Mouse (Mus musculus): ENCODE measurements around the gene Kif6. TPM values are rescaled to one million over a fixed set of nuclear protein-coding genes. Genes with fewer than 3 reads are reported as not detected.

Gene Kif6
- polyA plus RNA-seq, 2 experiments: 1.1 TPM

- TF ChIP-seq POLR2A (IDR thresholded peaks at IDR 0.05; ENCODE audit: borderline replicate concordance, extremely low read depth, insufficient read depth, insufficient read length): no peak
- H3K36me3 ChIP-seq (ENCODE audit: control insufficient read depth, insufficient read depth, low read length): no peaks in the 10 kb centered on the region
- WGBS: 85% methylated on average over 6 of the region's 6 CpGs
- no peaks in the 10 kb centered on the region for H3K9me3 ChIP-seq (ENCODE audit: control insufficient read depth, low read length)
- DNase-seq (ENCODE audit: low spot score) (no peak), ATAC-seq (ENCODE audit: low FRiP score, low read depth) (no peak)
- no peak overlapping the region for H3K9ac ChIP-seq (ENCODE audit: low read depth, low read length, severe bottlenecking)
- H3K4me3 ChIP-seq (replicated peaks; ENCODE audit: low read length): no peak overlapping the region
- no peaks in the 10 kb centered on the region for H3K27me3 ChIP-seq (ENCODE audit: control insufficient read depth, insufficient read depth, low read length)
- H3K27ac ChIP-seq (replicated peaks; ENCODE audit: low read depth, low read length): no peak overlapping the region
- 0 out of 2 replicates have a peak, but pooled peaks cover under 1% of the 10 kb centered on the region for H3K4me1 ChIP-seq (ENCODE audit: control insufficient read depth, insufficient read depth, low read length)
- no peak overlapping the region for H3K4me2 ChIP-seq (replicated peaks; ENCODE audit: low read depth, low read length, severe bottlenecking)
Measured at GRCm38 (mm10) chr17:49894471-49894870, 279.5 kb downstream of the Kif6 start.

DNA sequence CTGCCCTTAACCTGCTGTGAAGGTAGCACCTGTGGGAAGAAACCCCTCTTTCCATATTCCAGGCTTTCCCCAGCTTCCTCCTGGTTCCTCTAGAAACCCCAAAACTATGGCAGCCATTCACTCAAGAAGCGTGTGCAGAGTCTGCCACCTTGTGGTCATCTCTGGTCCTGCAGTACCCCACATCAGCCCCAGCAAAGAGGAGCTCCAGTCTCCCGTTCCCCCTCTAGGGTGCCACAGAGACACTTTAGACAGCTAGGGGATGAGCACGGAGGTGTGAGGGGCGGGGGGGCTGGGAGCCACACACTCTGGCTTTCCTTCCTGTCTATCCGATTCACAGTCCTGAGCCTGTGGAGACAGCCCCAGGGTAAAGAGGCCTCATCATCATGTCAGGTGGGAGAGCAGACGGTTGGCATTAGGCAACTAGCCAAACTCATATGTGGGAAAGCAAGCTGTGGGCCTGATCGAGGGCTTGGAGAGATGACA lies 284.0 kb downstream of the Kif6 start:
- no peak for TF ChIP-seq POLR2A (IDR thresholded peaks at IDR 0.05; ENCODE audit: borderline replicate concordance, extremely low read depth, insufficient read depth, insufficient read length)
- 17% methylated on average over 7 of the region's 7 CpGs for WGBS
- 0 out of 2 replicates have a peak, but pooled peaks have one; percentile 37 for ATAC-seq (ENCODE audit: low FRiP score, low read depth)

DNA sequence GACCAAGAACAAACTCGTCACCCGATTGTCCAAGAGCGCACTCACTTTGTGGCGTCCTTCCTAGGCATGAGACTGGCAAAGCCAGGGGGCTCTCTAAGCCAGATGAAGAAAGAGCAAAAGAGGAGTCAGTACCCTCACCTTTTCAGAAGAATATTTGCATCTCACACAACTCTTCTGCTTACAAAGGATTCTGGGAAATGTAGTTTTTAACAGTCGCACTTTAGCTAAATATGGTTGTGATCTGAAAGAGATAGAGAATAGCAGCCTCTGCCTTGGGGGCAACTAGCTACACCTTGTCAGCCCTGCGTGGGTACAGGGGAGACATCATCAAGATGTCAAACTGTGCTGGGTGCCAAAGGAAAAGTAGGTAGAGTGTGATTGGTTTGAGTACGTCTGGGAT lies 287.7 kb downstream of the Kif6 start:
- Histone ChIP-seq H3K9ac (ENCODE audit: low read depth, low read length, severe bottlenecking) (no peak overlapping the region), H3K27me3 (ENCODE audit: control insufficient read depth, insufficient read depth, low read length) (no peaks in the 10 kb centered on the region), H3K4me1 (ENCODE audit: control insufficient read depth, insufficient read depth, low read length) (0 out of 2 replicates have a peak, but pooled peaks cover 3% of the 10 kb centered on the region), H3K36me3 (ENCODE audit: control insufficient read depth, insufficient read depth, low read length) (no peaks in the 10 kb centered on the region), H3K4me2 (replicated peaks; ENCODE audit: low read depth, low read length, severe bottlenecking) (no peak overlapping the region), H3K9me3 (ENCODE audit: control insufficient read depth, low read length) (no peaks in the 10 kb centered on the region), H3K27ac (replicated peaks; ENCODE audit: low read depth, low read length) (no peak overlapping the region), H3K4me3 (replicated peaks; ENCODE audit: low read length) (no peak overlapping the region)
- ATAC-seq (ENCODE audit: low FRiP score, low read depth) (no peak), DNase-seq (ENCODE audit: low spot score) (no peak)
- 84% methylated on average over 7 of the region's 7 CpGs for WGBS
- no peak for TF ChIP-seq POLR2A (IDR thresholded peaks at IDR 0.05; ENCODE audit: borderline replicate concordance, extremely low read depth, insufficient read depth, insufficient read length)

More for the DNA sequence above, 284.0 kb downstream of the Kif6 start:
- peak; percentile 78 for DNase-seq (ENCODE audit: low spot score)
- no peaks in the 10 kb centered on the region for H3K27me3 ChIP-seq (ENCODE audit: control insufficient read depth, insufficient read depth, low read length)
- no peak overlapping the region for H3K27ac ChIP-seq (replicated peaks; ENCODE audit: low read depth, low read length)
- H3K36me3 ChIP-seq (ENCODE audit: control insufficient read depth, insufficient read depth, low read length): no peaks in the 10 kb centered on the region
- H3K4me1 ChIP-seq (ENCODE audit: control insufficient read depth, insufficient read depth, low read length): no peaks in the 10 kb centered on the region
- H3K4me2 ChIP-seq (replicated peaks; ENCODE audit: low read depth, low read length, severe bottlenecking): no peak overlapping the region
- no peak overlapping the region for H3K9ac ChIP-seq (ENCODE audit: low read depth, low read length, severe bottlenecking)
- no peak overlapping the region for H3K4me3 ChIP-seq (replicated peaks; ENCODE audit: low read length)
- no peaks in the 10 kb centered on the region for H3K9me3 ChIP-seq (ENCODE audit: control insufficient read depth, low read length)

GRCm38 (mm10) chr17:49923429-49923828 lies 308.5 kb downstream of the Kif6 start:
- H3K27ac ChIP-seq (replicated peaks; ENCODE audit: low read depth, low read length): no peak overlapping the region
- H3K9me3 ChIP-seq (ENCODE audit: control insufficient read depth, low read length): no peaks in the 10 kb centered on the region
- H3K36me3 ChIP-seq (ENCODE audit: control insufficient read depth, insufficient read depth, low read length): no peaks in the 10 kb centered on the region
- no peak overlapping the region for H3K4me2 ChIP-seq (replicated peaks; ENCODE audit: low read depth, low read length, severe bottlenecking)
- H3K9ac ChIP-seq (ENCODE audit: low read depth, low read length, severe bottlenecking): no peak overlapping the region
- ATAC-seq (ENCODE audit: low FRiP score, low read depth) (no peak), DNase-seq (ENCODE audit: low spot score) (no peak)
- no peak for TF ChIP-seq POLR2A (IDR thresholded peaks at IDR 0.05; ENCODE audit: borderline replicate concordance, extremely low read depth, insufficient read depth, insufficient read length)
- no peaks in the 10 kb centered on the region for H3K4me1 ChIP-seq (ENCODE audit: control insufficient read depth, insufficient read depth, low read length)
- H3K4me3 ChIP-seq (replicated peaks; ENCODE audit: low read length): no peak overlapping the region
- 73% methylated on average over 4 of the region's 4 CpGs for WGBS
- no peaks in the 10 kb centered on the region for H3K27me3 ChIP-seq (ENCODE audit: control insufficient read depth, insufficient read depth, low read length)

GRCm38 (mm10) chr17:49927611-49928010 lies 312.7 kb downstream of the Kif6 start:
- Histone ChIP-seq H3K4me1 (ENCODE audit: control insufficient read depth, insufficient read depth, low read length) (no peaks in the 10 kb centered on the region), H3K9ac (ENCODE audit: low read depth, low read length, severe bottlenecking) (no peak overlapping the region), H3K27me3 (ENCODE audit: control insufficient read depth, insufficient read depth, low read length) (no peaks in the 10 kb centered on the region), H3K9me3 (ENCODE audit: control insufficient read depth, low read length) (no peaks in the 10 kb centered on the region), H3K4me3 (replicated peaks; ENCODE audit: low read length) (no peak overlapping the region), H3K4me2 (replicated peaks; ENCODE audit: low read depth, low read length, severe bottlenecking) (no peak overlapping the region), H3K36me3 (ENCODE audit: control insufficient read depth, insufficient read depth, low read length) (no peaks in the 10 kb centered on the region), H3K27ac (replicated peaks; ENCODE audit: low read depth, low read length) (no peak overlapping the region)
- WGBS: 83% methylated on average over 2 of the region's 2 CpGs
- no peak for TF ChIP-seq POLR2A (IDR thresholded peaks at IDR 0.05; ENCODE audit: borderline replicate concordance, extremely low read depth, insufficient read depth, insufficient read length)
- DNase-seq (ENCODE audit: low spot score) (no peak), ATAC-seq (ENCODE audit: low FRiP score, low read depth) (no peak)

DNA sequence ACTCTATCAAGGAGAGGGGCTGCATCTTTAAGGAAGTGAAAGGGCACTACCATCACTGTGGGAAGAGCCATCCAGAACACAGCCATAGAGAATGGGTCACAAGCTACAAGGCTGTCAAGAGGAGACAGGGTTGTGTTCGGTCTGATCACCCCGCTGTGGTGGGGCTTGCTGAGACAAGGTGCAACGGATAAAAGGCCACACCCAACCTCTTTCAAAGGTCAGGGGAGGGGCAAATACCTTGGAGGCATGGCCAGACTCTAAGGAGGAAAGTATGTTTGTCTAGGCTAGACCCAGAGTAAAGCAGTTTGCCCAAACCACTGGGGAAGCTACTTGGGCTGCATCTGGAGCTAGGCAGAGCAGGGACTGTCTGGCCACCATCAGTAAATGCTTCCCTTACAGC lies 318.9 kb downstream of the Kif6 start:
- 65% methylated on average over 3 of the region's 3 CpGs for WGBS
- Histone ChIP-seq H3K4me2 (replicated peaks; ENCODE audit: low read depth, low read length, severe bottlenecking) (no peak overlapping the region), H3K27ac (replicated peaks; ENCODE audit: low read depth, low read length) (no peak overlapping the region), H3K4me1 (ENCODE audit: control insufficient read depth, insufficient read depth, low read length) (no peaks in the 10 kb centered on the region), H3K4me3 (replicated peaks; ENCODE audit: low read length) (no peak overlapping the region), H3K27me3 (ENCODE audit: control insufficient read depth, insufficient read depth, low read length) (no peaks in the 10 kb centered on the region), H3K9ac (ENCODE audit: low read depth, low read length, severe bottlenecking) (no peak overlapping the region), H3K9me3 (ENCODE audit: control insufficient read depth, low read length) (no peaks in the 10 kb centered on the region), H3K36me3 (ENCODE audit: control insufficient read depth, insufficient read depth, low read length) (no peaks in the 10 kb centered on the region)
- TF ChIP-seq POLR2A (IDR thresholded peaks at IDR 0.05; ENCODE audit: borderline replicate concordance, extremely low read depth, insufficient read depth, insufficient read length): no peak
- DNase-seq (ENCODE audit: low spot score): no peak
- ATAC-seq (ENCODE audit: low FRiP score, low read depth): no peak
